Mouse (Mus musculus) mature B cell (primary cell): ENCODE data around the gene Cep104.

Experiments
- in situ Hi-C: fragments of 300-500 bp; cut with MboI; formaldehyde crosslinking; loops from 2 replicates; pipeline ENCODE4 v1.14.3; 2019

Cep104 gene

GRCm38 (mm10) chr4:154051401-154051800, 76.4 kb downstream of the Cep104 start:
- in situ Hi-C loops, result no loop called here

DNA sequence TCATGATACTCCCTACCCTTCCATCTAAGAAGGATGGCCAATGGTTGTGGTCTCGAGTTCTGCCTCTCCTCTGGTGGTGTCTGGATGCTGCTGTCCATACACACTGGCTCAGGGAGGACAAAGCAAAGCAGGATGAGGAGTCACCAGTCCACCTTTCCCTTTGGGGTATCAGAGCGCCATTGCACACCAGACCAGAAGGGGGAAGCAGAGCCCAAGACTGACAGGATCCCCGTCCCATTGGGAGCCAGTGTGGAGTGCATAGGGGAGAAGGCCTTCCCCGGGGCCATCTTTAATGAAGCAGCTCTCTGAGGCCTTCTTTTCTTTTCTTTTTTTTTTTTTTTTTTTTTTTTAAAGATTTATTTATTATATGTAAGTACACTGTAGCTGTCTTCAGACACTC, 78.1 kb downstream of the Cep104 start:
- in situ Hi-C loops, result no loop called here

DNA sequence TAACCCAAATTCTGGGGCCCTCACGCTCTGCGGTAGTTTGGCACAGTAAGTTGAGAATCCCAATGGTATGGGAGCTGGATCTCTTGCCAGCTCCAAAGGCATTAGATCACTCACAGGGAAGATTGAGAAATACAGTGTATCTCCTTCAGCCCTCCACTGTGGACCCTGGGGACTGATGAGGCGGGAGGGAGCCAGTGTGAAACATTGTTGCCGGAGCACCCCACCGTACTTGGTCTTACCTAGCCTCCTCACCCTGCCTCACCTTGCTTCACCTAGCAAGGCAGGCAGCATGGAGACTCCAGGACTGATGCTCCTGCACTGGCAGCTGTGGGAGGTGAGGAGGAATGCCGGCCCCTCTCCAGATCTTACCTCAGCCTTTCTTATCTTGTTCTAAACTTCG, 80.5 kb downstream of the Cep104 start:
- in situ Hi-C loops, result no loop called here

DNA sequence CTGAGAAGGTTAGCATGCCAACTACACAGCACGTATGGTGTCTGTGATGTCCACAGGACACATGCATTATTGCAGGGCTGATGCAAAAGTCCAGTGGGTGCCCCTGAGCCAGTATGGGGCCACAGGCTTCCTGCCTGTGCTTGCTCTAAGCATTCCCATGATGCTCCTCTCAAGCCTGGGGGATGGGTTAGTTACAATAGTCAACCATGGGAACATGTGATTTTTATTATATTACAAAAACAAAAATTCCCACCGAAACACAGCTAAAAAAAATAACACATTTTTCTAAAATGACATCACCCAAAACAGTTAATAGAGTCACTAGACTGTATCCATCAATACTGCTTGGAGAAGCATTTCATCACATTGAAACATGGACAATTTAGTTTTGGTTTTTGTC, 81.1 kb downstream of the Cep104 start:
- in situ Hi-C loops, result no loop called here

DNA sequence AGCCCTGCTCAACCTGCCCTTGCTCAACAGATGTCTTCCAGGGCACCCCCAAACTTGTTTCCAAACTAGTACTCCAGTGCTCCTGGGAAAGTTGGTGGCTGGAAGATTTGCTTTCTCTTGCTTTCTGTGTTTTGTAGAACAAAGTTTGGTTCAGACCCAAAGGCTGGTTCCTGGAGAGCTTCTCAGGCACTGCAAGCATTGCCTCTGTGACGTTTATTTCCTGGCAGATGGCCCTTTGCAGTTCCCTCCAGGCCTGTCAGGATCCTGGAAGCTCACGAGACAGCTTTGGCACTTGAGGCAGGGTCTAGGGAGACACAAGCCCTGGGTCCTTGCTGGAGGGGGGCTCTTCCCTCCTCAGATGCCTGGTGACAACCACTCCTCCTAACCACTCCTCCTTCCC, 81.7 kb downstream of the Cep104 start:
- in situ Hi-C loops, result no loop called here

DNA sequence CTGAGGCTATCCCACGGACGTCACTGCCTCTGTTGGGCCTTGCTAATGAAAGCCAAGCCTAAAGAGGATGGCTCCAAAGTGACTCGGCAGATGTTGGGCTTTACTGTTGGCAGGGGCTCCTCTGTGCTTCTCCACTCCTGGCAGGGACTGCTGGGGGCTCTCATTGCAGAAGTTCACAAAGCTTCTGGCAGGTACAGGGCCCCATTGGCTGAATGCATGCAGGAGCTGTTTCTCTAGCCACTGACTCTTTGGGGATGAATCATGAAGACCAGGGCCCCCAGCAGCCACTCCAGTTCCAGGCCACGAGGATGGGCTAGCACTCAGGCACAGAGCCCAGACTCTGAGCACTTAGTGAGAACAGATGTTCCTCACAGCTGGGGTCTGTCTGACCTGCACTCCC, 82.7 kb downstream of the Cep104 start:
- in situ Hi-C loops, result no loop called here
